Mouse (Mus musculus) brain, embryonic 14.5 days (tissue): ENCODE data around the gene Yif1b.

Experiments used
- CTCF ChIP-seq: fragments of 200-500 bp; IDR thresholded peaks from 2 replicates; pipeline ENCODE4 v1.5.1; 2012; ENCODE audit warnings: inconsistent platforms, mild to moderate bottlenecking, moderate library complexity, borderline replicate concordance; ENCODE audit not compliant: insufficient read depth, insufficient read length; ENCODE audit errors: extremely low read depth
- POLR2A ChIP-seq: fragments of 200-500 bp; IDR thresholded peaks from 2 replicates; pipeline ENCODE4 v1.6.1; 2012; ENCODE audit warnings: mild to moderate bottlenecking, inconsistent platforms, borderline replicate concordance; ENCODE audit not compliant: poor library complexity, insufficient read depth, insufficient read length, severe bottlenecking; ENCODE audit errors: extremely low read depth

DNA sequence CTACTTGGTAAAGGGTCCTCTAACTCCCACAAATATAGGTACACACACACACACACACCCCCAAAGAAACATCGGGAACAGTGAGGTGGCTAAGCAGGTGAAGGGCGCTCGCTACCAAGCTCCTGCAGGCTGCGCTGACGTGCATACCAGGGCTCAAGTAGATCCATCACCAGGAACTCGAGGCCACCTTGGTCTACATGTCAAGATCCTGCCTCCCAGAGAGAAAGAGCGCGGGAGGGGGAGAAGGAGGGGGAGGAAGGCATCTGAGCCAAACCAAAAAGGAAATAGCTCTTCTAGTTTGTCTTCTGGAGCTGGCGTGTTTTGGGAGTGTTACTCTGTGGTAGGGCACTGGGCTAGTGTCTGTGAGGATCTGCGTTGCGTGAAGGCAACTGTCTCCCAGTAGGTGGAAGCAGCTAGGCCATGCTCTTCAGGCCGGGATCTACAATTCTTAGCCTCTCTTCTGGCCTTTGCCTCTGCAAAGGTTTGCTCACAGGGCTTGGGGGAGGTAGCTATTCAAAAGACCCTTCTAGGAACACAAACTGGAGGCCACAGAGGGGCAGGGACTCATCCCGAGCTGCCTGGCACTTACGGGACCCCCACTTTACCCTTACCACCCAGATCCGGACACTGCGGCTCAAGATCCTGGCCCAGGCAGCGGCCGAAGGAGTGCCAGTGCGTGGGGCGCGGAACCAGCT, 8.6 kb downstream of the Yif1b start:
- no peak for TF ChIP-seq POLR2A
- no peak for TF ChIP-seq CTCF
